Mouse (Mus musculus) liver, embryonic 14.5 days (tissue): ENCODE measurements around the gene Plgrkt.

Experiments
- CTCF ChIP-seq: IDR thresholded peaks from 2 replicates; pipeline ENCODE4 v1.5.1; 2016; ENCODE audit warnings: antibody characterized with exemption, low read depth, control low read depth
- EP300 ChIP-seq: IDR thresholded peaks from 2 replicates; pipeline ENCODE4 v1.6.1; 2016; ENCODE audit warnings: antibody characterized with exemption, low read depth

GRCm38 (mm10) chr19:29334068-29334745 is 33.0 kb downstream of the Plgrkt start, which contains the start of gene Rln1:
- TF ChIP-seq CTCF = no peak
- no peak for TF ChIP-seq EP300
